Mouse (Mus musculus) common myeloid progenitor, adult 5-6 weeks (primary cell): ENCODE measurements around the gene Gm10718. TPM values are rescaled to one million over a fixed set of nuclear protein-coding genes. Genes with fewer than 3 reads are reported as not detected.
"Not testable (repeated sequence)": the region's sequence is repeated elsewhere in the genome, so short reads cannot be mapped to it uniquely, and the experiment has no call there.

Source experiments
- ATAC-seq: replicated peaks from 2 replicates; pipeline ENCODE4 v1.8.0; 2016; ENCODE audit warnings: low read depth, mild to moderate bottlenecking, moderate TSS enrichment, inconsistent platforms; ENCODE audit not compliant: poor library complexity, severe bottlenecking
- total RNA-seq: library from RNA; stranded (forward); fragments of 200-1000, 187-1606 nt; gene quantifications from 2 replicates; pipeline ENCODE4 v1.2.3, GENCODE M21; 2017

The Gm10718 gene
- 0.69 TPM in 1 of 2 replicates, not detected in the other for total RNA-seq

DNA sequence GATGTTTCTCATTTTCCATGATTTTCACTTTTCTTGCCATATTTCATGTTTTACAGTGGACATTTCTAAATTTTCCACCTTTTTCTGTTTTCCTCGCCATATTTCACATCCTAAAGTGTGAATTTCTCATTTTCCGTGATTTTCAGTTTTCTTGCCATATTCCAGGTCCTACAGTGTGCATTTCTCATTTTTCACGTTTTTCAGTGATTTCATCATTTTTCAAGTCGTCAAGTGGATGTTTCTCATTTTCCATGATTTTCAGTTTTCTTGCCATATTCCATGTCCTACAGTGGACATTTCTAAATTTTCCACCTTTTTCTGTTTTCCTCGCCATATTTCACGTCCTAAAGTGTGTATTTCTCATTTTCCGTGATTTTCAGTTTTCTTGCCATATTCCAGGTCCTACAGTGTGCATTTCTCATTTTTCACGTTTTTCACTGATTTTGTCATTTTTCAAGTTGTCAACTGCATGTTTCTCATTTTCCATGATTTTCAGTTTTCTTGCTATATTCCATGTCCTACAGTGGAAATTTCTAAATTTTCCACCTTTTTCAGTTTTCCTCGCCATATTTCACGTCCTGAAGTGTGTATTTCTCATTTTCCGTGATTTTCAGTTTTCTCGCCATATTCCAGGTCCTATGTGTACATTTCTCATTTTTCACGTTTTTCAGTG lies at the start of gene Gm10718:
Gene Gm10718 (plus strand): TSS at position 236 of the 673 bp plus-strand sequence.
- ATAC-seq, result not testable (repeated sequence)

- ATAC-seq, result not testable (repeated sequence)
Observed at GRCm38 (mm10) chr9:3000445-3000972, 22.8 kb upstream of the Gm10718 start, which contains the start of gene Gm10722. Gm10722 (plus strand) TSS chr9:3000922.

GRCm38 (mm10) chr9:3001006-3001405 lies 22.3 kb upstream of the Gm10718 start:
- not testable (repeated sequence) for ATAC-seq

DNA sequence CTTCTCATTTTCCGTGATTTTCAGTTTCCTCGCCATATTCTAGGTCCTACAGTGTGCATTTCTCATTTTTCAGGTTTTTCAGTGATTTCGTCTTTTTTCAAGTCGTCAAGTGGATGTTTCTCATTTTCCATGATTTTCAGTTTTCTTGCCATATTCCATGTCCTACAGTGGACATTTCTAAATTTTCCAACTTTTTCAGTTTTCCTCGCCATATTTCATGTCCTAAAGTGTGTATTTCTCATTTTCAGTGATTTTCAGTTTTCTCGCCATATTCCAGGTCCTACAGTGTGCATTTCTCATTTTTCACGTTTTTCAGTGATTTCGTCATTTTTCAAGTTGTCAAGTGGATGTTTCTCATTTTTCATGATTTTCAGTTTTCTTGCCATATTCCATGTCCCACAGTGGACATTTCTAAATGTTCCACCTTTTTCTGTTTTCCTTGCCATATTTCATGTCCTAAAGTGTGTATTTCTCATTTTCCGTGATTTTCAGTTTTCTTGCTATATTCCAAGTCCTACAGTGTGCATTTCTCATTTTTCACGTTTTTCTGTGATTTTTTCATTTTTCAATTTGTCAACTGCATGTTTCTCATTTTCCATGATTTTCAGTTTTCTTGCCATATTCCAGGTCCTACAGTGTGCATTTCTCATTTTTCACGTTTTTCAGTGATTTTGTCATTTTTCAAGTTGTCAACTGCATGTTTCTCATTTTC lies 21.2 kb upstream of the Gm10718 start:
- ATAC-seq, result peak; percentile 36

- ATAC-seq, result not testable (repeated sequence)
Observed at GRCm38 (mm10) chr9:3002794-3003396, 20.5 kb upstream of the Gm10718 start, which contains the start of gene Gm11168. Gm11168 (plus strand) TSS chr9:3003346.

DNA sequence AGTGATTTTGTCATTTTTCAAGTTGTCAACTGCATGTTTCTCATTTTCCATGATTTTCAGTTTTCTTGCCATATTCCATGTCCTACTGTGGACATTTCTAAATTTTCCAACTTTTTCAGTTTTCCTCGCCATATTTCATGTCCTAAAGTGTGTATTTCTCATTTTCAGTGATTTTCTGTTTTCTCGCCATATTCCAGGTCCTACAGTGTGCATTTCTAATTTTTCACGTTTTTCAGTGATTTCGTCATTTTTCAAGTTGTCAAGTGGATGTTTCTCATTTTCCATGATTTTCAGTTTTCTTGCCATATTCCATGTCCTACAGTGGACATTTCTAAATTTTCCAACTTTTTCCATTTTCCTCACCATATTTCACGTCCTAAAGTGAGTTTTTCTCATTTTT lies 17.2 kb upstream of the Gm10718 start:
- peak; percentile 33; the same call in 1 of the 2 replicates for ATAC-seq

GRCm38 (mm10) chr9:3006636-3007035 lies 16.7 kb upstream of the Gm10718 start:
- ATAC-seq, result not testable (repeated sequence)

DNA sequence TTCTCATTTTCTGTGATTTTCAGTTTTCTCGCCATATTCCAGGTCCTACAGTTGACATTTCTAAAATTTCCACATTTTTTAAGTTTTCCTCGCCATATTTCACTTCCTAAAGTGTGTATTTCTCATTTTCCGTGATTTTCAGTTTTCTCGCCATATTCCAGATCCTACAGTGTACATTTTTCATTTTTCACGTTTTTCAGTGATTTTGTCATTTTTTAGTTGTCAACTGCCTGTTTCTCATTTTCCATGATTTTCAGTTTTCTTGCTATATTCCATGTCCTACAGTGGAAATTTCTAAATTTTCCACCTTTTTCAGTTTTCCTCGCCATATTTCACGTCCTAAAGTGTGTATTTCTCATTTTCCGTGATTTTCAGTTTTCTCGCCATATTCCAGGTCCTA lies 16.1 kb upstream of the Gm10718 start:
- peak; percentile 15; the same call in 1 of the 2 replicates for ATAC-seq

DNA sequence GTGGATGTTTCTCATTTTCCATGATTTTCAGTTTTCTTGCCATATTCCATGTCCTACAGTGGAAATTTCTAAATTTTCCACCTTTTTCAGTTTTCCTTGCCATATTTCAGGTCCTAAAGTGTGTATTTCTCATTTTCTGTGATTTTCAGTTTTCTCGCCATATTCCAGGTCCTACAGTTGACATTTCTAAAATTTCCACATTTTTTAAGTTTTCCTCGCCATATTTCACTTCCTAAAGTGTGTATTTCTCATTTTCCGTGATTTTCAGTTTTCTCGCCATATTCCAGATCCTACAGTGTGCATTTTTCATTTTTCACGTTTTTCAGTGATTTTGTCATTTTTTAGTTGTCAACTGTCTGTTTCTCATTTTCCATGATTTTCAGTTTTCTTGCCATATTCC lies 14.0 kb upstream of the Gm10718 start:
- ATAC-seq, result peak; percentile 23

DNA sequence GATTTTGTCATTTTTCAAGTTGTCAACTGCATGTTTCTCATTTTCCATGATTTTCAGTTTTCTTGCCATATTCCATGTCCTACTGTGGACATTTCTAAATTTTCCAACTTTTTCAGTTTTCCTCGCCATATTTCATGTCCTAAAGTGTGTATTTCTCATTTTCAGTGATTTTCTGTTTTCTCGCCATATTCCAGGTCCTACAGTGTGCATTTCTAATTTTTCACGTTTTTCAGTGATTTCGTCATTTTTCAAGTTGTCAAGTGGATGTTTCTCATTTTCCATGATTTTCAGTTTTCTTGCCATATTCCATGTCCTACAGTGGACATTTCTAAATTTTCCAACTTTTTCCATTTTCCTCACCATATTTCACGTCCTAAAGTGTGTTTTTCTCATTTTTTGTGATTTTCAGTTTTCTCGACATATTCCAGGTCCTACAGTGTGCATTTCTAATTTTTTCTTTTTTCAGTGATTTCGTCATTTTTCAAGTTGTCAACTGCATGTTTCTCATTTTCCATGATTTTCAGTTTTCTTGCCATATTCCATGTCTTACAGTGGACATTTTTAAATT lies 11.2 kb upstream of the Gm10718 start:
- peak; percentile 48 for ATAC-seq

DNA sequence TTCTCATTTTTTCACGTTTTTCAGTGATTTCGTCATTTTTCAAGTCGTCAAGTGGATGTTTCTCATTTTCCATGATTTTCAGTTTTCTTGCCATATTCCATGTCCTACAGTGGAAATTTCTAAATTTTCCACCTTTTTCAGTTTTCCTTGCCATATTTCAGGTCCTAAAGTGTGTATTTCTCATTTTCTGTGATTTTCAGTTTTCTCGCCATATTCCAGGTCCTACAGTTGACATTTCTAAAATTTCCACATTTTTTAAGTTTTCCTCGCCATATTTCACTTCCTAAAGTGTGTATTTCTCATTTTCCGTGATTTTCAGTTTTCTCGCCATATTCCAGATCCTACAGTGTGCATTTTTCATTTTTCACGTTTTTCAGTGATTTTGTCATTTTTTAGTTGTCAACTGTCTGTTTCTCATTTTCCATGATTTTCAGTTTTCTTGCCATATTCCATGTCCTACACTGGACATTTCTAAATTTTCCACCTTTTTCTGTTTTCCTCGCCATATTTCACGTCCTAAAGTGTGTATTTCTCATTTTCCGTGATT lies 10.5 kb upstream of the Gm10718 start, which contains the start of gene Gm10721:
Gene Gm10721 (plus strand): TSS at position 408 of the 547 bp plus-strand sequence.
- peak; percentile 35 for ATAC-seq

GRCm38 (mm10) chr9:3015354-3015753 lies 8.0 kb upstream of the Gm10718 start, which contains the start of gene Gm10720:
Gm10720 (plus strand) TSS chr9:3015654.
- ATAC-seq, result not testable (repeated sequence)

- not testable (repeated sequence) for ATAC-seq
Observed at GRCm38 (mm10) chr9:3015896-3016295, 7.5 kb upstream of the Gm10718 start.

GRCm38 (mm10) chr9:3017108-3017507 lies 6.2 kb upstream of the Gm10718 start, which contains the start of gene Gm10719:
Gm10719 (plus strand) TSS chr9:3017408.
- not testable (repeated sequence) for ATAC-seq

- ATAC-seq, result not testable (repeated sequence)
Observed at GRCm38 (mm10) chr9:3018944-3019343, 4.4 kb upstream of the Gm10718 start.

DNA sequence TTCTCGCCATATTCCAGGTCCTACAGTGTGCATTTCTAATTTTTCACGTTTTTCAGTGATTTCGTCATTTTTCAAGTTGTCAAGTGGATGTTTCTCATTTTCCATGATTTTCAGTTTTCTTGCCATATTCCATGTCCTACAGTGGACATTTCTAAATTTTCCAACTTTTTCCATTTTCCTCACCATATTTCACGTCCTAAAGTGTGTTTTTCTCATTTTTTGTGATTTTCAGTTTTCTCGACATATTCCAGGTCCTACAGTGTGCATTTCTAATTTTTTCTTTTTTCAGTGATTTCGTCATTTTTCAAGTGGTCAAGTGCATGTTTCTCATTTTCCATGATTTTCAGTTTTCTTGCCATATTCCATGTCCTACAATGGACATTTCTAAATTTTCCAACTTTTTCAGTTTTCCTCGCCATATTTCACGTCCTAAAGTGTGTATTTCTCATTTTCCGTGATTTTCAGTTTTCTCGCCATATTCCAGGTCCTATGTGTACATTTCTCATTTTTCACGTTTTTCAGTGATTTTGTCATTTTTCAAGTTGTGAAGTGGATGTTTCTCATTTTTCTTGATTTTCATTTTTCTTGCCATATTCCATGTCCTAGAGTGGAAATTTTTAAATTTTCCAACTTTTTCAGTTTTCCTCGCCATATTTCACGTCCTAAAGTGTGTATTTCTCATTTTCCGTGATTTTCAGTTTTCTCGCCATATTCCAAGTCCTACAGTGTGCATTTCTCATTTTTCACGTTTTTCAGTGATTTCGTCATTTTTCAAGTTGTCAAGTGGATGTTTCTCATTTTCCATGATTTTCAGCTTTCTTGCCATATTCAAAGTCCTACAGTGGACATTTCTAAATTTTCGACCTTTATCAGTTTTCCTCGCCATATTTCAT lies 3.3 kb upstream of the Gm10718 start:
- ATAC-seq, result peak; percentile 45

- ATAC-seq, result not testable (repeated sequence)
Observed at GRCm38 (mm10) chr9:3022316-3023008, 885 bp upstream of the Gm10718 start.
